Mouse (Mus musculus): Measurements from ENCODE around the gene Itsn2. TPM values are rescaled to one million over a fixed set of nuclear protein-coding genes. Genes with fewer than 3 reads are reported as not detected.

Itsn2 gene
- total and polyA plus RNA-seq, 3 experiments = 27.9 to 48.1 (median 44.4) TPM

DNA sequence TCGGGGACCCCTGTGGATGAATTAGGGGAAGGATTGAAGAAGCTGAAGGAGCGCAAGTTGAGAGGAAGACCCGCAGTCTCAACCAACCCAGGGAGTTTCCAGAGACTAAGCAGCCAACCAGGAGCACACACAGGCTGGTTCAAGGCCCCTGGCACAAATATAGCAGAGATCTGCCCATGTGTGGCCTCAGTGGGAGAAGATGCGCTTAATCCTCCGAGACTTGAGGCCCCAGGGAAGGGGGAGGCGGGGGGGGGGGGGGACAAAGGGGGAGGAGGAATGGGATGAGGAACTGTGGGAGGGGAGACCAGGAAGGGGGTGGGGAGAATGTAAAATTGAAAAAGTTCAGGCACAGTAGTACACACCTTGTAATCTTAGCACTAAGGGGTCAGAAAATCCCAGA is 37.0 kb upstream of the Itsn2 start:
- Histone ChIP-seq H3K9me3 (replicated peaks; ENCODE audit: low read length) (no peaks in the 10 kb centered on the region), H3K36me3 (replicated peaks in 1 of 2; ENCODE audit: control insufficient read depth in 1 of 2, insufficient read depth in 1 of 2, low read length in 1 of 2) (no peaks in the 10 kb centered on the region), H3K27ac (ENCODE audit: insufficient read depth, low read depth) (no peak overlapping the region), H3K9ac (ENCODE audit: insufficient read depth, low read depth) (no peak overlapping the region), H3K4me3 (replicated peaks in 1 of 3; ENCODE audit: low read depth in 2 of 3, low read length in 2 of 3, poor library complexity in 1 of 3) (no peak overlapping the region), H3K27me3 (replicated peaks) (no peaks in the 10 kb centered on the region), H3K4me1 (ENCODE audit: control insufficient read depth in 1 of 2, insufficient read depth in 2 of 2) (peaks cover 0 to 3% of the 10 kb centered on the region in 2 experiments; a peak in 1 of 4 replicates), H3K4me2 (ENCODE audit: insufficient read depth, low read depth, poor library complexity, severe bottlenecking) (no peak overlapping the region), H3K79me2 (replicated peaks; ENCODE audit: control insufficient read depth, extremely low read depth, insufficient read depth, poor library complexity, severe bottlenecking) (no peaks in the 10 kb centered on the region)
- TF ChIP-seq IRF4 (IDR thresholded peaks at IDR 0.05; ENCODE audit: low read depth, low read length) = no peak
- TF ChIP-seq HCFC1 (IDR thresholded peaks at IDR 0.05; ENCODE audit: low read depth, low read length) = no peak
- TF ChIP-seq CTCF (conservative IDR thresholded peaks at IDR 0.05 in 1 of 2, IDR thresholded peaks at IDR 0.05 in 1 of 2; ENCODE audit: low read depth in 2 of 2, low read length in 2 of 2) = no peak
- no peak for TF ChIP-seq MAZ (IDR thresholded peaks at IDR 0.05; ENCODE audit: low read depth, low read length)
- no peak for TF ChIP-seq ZMIZ1 (IDR thresholded peaks at IDR 0.05; ENCODE audit: low read depth, low read length)
- no peak for TF ChIP-seq MYC (IDR thresholded peaks at IDR 0.05; ENCODE audit: low read depth, low read length)
- TF ChIP-seq JUND (conservative IDR thresholded peaks at IDR 0.05; ENCODE audit: low read depth, low read length) = no peak
- no peak for TF ChIP-seq MAX (IDR thresholded peaks at IDR 0.05; ENCODE audit: low read length)
- no peak for TF ChIP-seq JUN (IDR thresholded peaks at IDR 0.05; ENCODE audit: insufficient read depth, low read depth, low read length)
- no peak for TF ChIP-seq PAX5 (IDR thresholded peaks at IDR 0.05; ENCODE audit: low read length)
- no peak for TF ChIP-seq SIN3A (IDR thresholded peaks at IDR 0.05; ENCODE audit: low read length)
- no peak for TF ChIP-seq EP300 (IDR thresholded peaks at IDR 0.05; ENCODE audit: low read length)
- TF ChIP-seq RCOR1 (conservative IDR thresholded peaks at IDR 0.05; ENCODE audit: low read depth, low read length) = no peak
- no peak for TF ChIP-seq ETS1 (conservative IDR thresholded peaks at IDR 0.05; ENCODE audit: low read depth, low read length)
- TF ChIP-seq TBP (conservative IDR thresholded peaks at IDR 0.05; ENCODE audit: low read depth, low read length) = no peak
- no peak for TF ChIP-seq USF1 (IDR thresholded peaks at IDR 0.05; ENCODE audit: low read depth, low read length)
- TF ChIP-seq CHD1 (IDR thresholded peaks at IDR 0.05; ENCODE audit: low read depth, low read length) = no peak
- DNase-seq (ENCODE audit: extremely low read depth) = no peak
- dilution Hi-C loops (cut with MboI; ENCODE audit: extremely low pct_ligation_motif_present, extremely low pct_unique_long_range_greater_than_20kb, low sequenced_read_pairs) (no loop called here), in situ Hi-C loops (cut with MboI; ENCODE audit: low pct_ligation_motif_present, low pct_unique_long_range_greater_than_20kb, low sequenced_read_pairs) (no loop called here)

DNA sequence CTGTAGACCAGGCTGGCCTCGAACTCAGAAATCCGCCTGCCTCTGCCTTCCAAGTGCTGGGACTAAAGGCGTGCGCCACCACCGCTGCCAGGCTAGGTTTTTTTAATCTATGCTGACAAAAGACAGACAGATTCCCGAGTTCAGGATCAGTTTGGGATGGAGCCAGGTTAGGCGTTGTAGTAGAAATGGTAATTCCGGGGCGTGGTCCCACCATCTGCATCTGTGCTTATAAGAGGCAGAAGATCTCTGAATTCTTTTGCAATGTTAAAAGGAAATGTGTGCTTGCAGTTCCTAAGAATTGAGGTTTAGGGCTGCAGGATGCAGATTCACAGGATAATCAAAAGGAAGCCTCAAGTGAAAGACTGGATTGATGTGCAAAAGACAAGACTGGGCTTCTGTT is 35.5 kb upstream of the Itsn2 start:
- in situ Hi-C loops (cut with MboI; ENCODE audit: low pct_ligation_motif_present, low pct_unique_long_range_greater_than_20kb, low sequenced_read_pairs) = no loop called here
- no peak for DNase-seq (ENCODE audit: extremely low read depth)

More for the DNA sequence above, 35.5 kb upstream of the Itsn2 start:
- TF ChIP-seq CHD1 (IDR thresholded peaks at IDR 0.05; ENCODE audit: low read depth, low read length) = no peak
- TF ChIP-seq MEF2A (IDR thresholded peaks at IDR 0.05; ENCODE audit: borderline replicate concordance, low read depth, low read length) = no peak
- TF ChIP-seq IRF4 (IDR thresholded peaks at IDR 0.05; ENCODE audit: low read depth, low read length) = no peak
- no peak for TF ChIP-seq USF1 (IDR thresholded peaks at IDR 0.05; ENCODE audit: low read depth, low read length)
- no peak for TF ChIP-seq NELFE (IDR thresholded peaks at IDR 0.05; ENCODE audit: low read depth, low read length)
- no peak for TF ChIP-seq CHD2 (IDR thresholded peaks at IDR 0.05; ENCODE audit: low read length)
- TF ChIP-seq TBP (conservative IDR thresholded peaks at IDR 0.05; ENCODE audit: low read depth, low read length) = no peak
- no peak for TF ChIP-seq MYC (IDR thresholded peaks at IDR 0.05; ENCODE audit: low read depth, low read length)
- Histone ChIP-seq H3K9me3 (replicated peaks; ENCODE audit: low read length) (peaks cover 3% of the 10 kb centered on the region), H3K27ac (ENCODE audit: insufficient read depth, low read depth) (no peak overlapping the region), H3K36me3 (replicated peaks in 1 of 2; ENCODE audit: control insufficient read depth in 1 of 2, insufficient read depth in 1 of 2, low read length in 1 of 2) (no peaks in the 10 kb centered on the region), H3K4me1 (ENCODE audit: control insufficient read depth in 1 of 2, insufficient read depth in 2 of 2) (peaks cover 0 to 3% of the 10 kb centered on the region in 2 experiments; a peak in 1 of 4 replicates), H3K27me3 (replicated peaks) (no peaks in the 10 kb centered on the region), H3K9ac (ENCODE audit: insufficient read depth, low read depth) (no peak overlapping the region), H3K79me2 (replicated peaks; ENCODE audit: control insufficient read depth, extremely low read depth, insufficient read depth, poor library complexity, severe bottlenecking) (no peaks in the 10 kb centered on the region), H3K4me3 (replicated peaks in 1 of 3; ENCODE audit: low read depth in 2 of 3, low read length in 2 of 3, poor library complexity in 1 of 3) (no peak overlapping the region), H3K4me2 (ENCODE audit: insufficient read depth, low read depth, poor library complexity, severe bottlenecking) (no peak overlapping the region)
- dilution Hi-C loops (cut with MboI; ENCODE audit: extremely low pct_ligation_motif_present, extremely low pct_unique_long_range_greater_than_20kb, low sequenced_read_pairs) = no loop called here
